Mouse (Mus musculus): Measurements from ENCODE around the gene Ick. TPM values are rescaled to one million over a fixed set of nuclear protein-coding genes. Genes with fewer than 3 reads are reported as not detected.
"Not testable (repeated sequence)": the region's sequence is repeated elsewhere in the genome, so short reads cannot be mapped to it uniquely, and the experiment has no call there.

The Ick gene
- polyA plus RNA-seq, 1 experiment from 2014 or later, result 23.5 TPM

GRCm38 (mm10) chr9:78154211-78154977 lies 45.4 kb downstream of the Ick start:
- no peak overlapping the region for H3K27ac ChIP-seq
- H3K4me1 ChIP-seq, result no peaks in the 10 kb centered on the region
- H3K9ac ChIP-seq, result no peak overlapping the region
- H3K36me3 ChIP-seq, result peaks cover 74% of the 10 kb centered on the region
- ATAC-seq (ENCODE audit: insufficient number of reproducible peaks, low FRiP score, low TSS enrichment, low read depth), result no peak
- H3K9me3 ChIP-seq, result no peaks in the 10 kb centered on the region
- WGBS, result 85% methylated on average over 11 of the region's 11 CpGs
- H3K4me2 ChIP-seq, result no peak overlapping the region
- H3K4me3 ChIP-seq, result no peak overlapping the region
- H3K27me3 ChIP-seq, result no peaks in the 10 kb centered on the region

DNA sequence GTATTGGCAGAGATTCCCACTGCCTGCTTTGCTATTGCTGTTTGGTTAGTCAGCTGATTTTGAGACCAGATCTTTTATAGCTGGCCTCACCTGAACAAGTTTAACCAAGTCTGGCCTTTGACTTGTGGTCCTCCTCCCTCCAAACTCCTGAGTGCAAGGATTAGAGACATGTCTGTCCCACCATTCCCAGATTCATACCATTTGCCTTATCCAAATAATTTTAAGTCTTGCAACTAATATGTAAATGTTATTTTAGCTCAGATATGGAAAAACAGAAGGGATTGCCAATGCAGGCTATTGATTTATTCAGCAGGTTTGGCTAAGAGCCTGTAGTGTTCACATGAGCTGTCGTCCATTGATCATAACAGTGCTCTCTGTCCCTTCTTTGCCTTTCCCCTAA lies 48.2 kb downstream of the Ick start:
- Histone ChIP-seq H3K4me3 (no peak overlapping the region), H3K4me2 (no peak overlapping the region), H3K27me3 (no peaks in the 10 kb centered on the region), H3K27ac (no peak overlapping the region), H3K9me3 (no peaks in the 10 kb centered on the region), H3K9ac (no peak overlapping the region), H3K36me3 (peaks cover 81% of the 10 kb centered on the region), H3K4me1 (no peaks in the 10 kb centered on the region)
- WGBS, result 97% methylated on average over 1 of the region's 1 CpGs
- no peak for ATAC-seq (ENCODE audit: insufficient number of reproducible peaks, low FRiP score, low TSS enrichment, low read depth)

DNA sequence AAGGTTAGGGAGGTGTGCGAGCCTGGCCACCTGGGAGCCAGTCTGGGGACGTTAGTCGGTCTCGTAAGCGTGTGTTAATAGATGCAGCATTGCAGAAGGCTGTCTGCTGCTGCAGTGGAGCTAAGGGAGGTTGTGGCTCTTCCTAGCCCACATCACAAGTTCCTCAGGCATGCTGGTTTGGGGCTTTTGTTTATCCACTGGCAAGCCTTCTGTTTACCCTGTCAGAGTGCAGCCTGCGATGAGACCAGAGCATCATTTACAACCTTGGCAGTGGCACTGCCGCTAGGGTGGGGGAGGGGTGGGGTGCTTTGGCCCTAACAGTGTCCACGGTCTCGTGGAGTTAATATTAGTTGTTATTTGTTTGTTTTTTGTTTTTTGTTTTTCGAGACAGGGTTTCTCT lies 54.3 kb downstream of the Ick start:
- Histone ChIP-seq H3K36me3 (peaks cover 78% of the 10 kb centered on the region), H3K9ac (no peak overlapping the region), H3K4me1 (no peaks in the 10 kb centered on the region), H3K4me3 (no peak overlapping the region), H3K4me2 (no peak overlapping the region), H3K27me3 (no peaks in the 10 kb centered on the region), H3K27ac (no peak overlapping the region), H3K9me3 (no peaks in the 10 kb centered on the region)
- ATAC-seq (ENCODE audit: insufficient number of reproducible peaks, low FRiP score, low TSS enrichment, low read depth), result no peak
- 65% methylated on average over 10 of the region's 10 CpGs for WGBS

DNA sequence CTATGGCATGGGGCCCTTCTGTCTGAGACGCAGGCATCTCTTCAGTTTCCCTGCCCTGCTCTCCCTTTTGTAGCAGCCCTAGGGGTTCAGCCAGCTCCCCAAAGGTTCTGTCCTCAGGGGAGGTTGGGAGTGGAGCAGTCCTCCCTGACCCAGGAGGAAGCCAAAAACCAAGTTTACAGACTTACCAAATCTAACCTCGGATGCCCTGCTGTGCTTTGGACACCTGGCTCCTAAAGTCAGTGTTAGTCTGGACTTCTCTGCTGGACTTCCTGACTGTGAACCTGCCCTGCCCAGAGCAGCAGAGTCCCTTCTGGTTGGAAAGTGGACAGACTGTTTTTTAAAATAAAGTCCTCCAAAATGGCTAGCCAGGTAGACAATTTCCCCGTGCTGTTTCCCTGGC lies 55.7 kb downstream of the Ick start:
- H3K4me1 ChIP-seq, result no peaks in the 10 kb centered on the region
- H3K9ac ChIP-seq, result no peak overlapping the region
- H3K36me3 ChIP-seq, result peaks cover 79% of the 10 kb centered on the region
- no peaks in the 10 kb centered on the region for H3K27me3 ChIP-seq
- no peak overlapping the region for H3K27ac ChIP-seq
- ATAC-seq (ENCODE audit: insufficient number of reproducible peaks, low FRiP score, low TSS enrichment, low read depth), result no peak
- H3K4me3 ChIP-seq, result no peak overlapping the region
- H3K4me2 ChIP-seq, result no peak overlapping the region
- H3K9me3 ChIP-seq, result no peaks in the 10 kb centered on the region
- 86% methylated on average over 3 of the region's 3 CpGs for WGBS

- 92% methylated on average over 6 of the region's 6 CpGs for WGBS
- no peak overlapping the region for H3K4me2 ChIP-seq
- H3K27me3 ChIP-seq, result no peaks in the 10 kb centered on the region
- H3K9me3 ChIP-seq, result no peaks in the 10 kb centered on the region
- no peak for ATAC-seq (ENCODE audit: insufficient number of reproducible peaks, low FRiP score, low TSS enrichment, low read depth)
- no peak overlapping the region for H3K4me3 ChIP-seq
- no peaks in the 10 kb centered on the region for H3K4me1 ChIP-seq
- no peak overlapping the region for H3K27ac ChIP-seq
- no peak overlapping the region for H3K9ac ChIP-seq
- H3K36me3 ChIP-seq, result peaks cover 74% of the 10 kb centered on the region
These were observed 56.5 kb downstream of the Ick start for GRCm38 (mm10) chr9:78165454-78165853.

DNA sequence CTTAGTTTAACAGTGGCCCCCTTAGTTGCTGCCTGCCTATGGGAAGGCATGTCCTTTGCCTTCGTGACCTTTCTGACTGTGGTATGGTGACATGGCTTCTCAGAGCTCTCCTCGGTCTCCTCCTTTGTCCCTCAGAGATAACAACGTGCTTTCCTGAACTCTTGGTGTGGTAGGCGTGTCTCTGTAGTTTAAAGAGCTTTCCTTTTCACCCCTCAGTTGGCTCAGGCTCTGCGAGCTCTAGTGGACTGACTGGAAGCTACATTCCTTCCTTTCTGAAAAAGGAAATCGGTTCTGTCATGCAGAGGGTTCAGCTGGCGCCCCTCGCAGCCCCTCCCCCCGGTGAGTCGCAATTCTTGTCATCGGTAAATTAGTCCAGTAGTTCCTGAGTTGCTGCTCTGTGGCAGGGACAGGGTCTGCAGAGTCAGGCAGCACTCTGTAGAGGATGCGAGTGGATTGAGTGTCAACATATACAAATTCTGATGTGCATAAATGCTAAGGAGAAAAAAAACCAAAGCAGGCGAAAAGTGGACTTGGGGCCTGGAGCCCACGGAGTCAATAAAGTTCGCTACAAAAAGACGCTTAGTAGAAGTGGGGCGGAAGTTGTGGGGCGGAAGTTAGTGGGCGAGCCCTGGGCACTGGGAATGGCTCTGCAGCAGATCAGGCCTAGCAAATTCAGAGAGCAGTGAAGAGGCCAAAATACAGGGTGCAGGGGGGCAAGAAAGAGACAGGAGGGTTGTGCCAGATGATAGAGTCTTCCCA lies 57.9 kb downstream of the Ick start:
- Histone ChIP-seq H3K27me3 (no peaks in the 10 kb centered on the region), H3K4me3 (no peak overlapping the region), H3K9me3 (no peaks in the 10 kb centered on the region), H3K27ac (no peak overlapping the region), H3K4me1 (no peaks in the 10 kb centered on the region), H3K36me3 (peaks cover 60% of the 10 kb centered on the region), H3K9ac (no peak overlapping the region), H3K4me2 (no peak overlapping the region)
- no peak for ATAC-seq (ENCODE audit: insufficient number of reproducible peaks, low FRiP score, low TSS enrichment, low read depth)
- WGBS, result 81% methylated on average over 19 of the region's 19 CpGs

DNA sequence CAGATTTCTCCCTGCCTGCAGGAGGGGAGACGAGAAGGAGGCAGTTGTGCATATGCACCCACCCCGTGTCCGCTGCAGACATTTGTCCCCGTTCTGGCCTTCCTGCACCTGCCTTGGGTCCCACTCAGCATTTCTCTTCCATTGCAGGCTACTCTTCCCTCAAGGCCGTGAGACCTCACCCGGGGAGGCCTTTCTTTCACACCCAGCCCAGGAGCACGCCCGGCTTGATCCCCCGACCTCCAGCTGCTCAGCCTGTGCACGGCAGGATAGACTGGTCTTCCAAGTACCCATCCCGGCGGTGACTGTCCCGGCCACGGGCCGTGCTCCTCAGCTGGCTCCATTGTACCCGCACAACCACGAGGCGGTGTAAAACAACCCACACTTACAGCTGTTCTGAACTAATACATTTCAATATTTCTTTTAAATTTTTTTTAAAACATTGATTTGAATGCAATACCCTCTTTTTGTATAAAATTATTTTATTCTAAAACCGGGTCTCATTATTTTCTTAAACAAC lies 58.5 kb downstream of the Ick start:
- Histone ChIP-seq H3K36me3 (peaks cover 54% of the 10 kb centered on the region), H3K27me3 (no peaks in the 10 kb centered on the region), H3K4me2 (no peak overlapping the region), H3K4me1 (no peaks in the 10 kb centered on the region), H3K4me3 (no peak overlapping the region), H3K9ac (no peak overlapping the region), H3K9me3 (no peaks in the 10 kb centered on the region), H3K27ac (no peak overlapping the region)
- 91% methylated on average over 19 of the region's 19 CpGs for WGBS
- no peak for ATAC-seq (ENCODE audit: insufficient number of reproducible peaks, low FRiP score, low TSS enrichment, low read depth)

- Histone ChIP-seq H3K4me2 (no peak overlapping the region), H3K4me1 (no peaks in the 10 kb centered on the region), H3K9me3 (no peaks in the 10 kb centered on the region), H3K36me3 (peaks cover 49% of the 10 kb centered on the region), H3K27ac (no peak overlapping the region), H3K9ac (no peak overlapping the region), H3K4me3 (no peak overlapping the region), H3K27me3 (no peaks in the 10 kb centered on the region)
- 88% methylated on average over 6 of the region's 6 CpGs for WGBS
- no peak for ATAC-seq (ENCODE audit: insufficient number of reproducible peaks, low FRiP score, low TSS enrichment, low read depth)
These were observed 59.9 kb downstream of the Ick start for GRCm38 (mm10) chr9:78168864-78169263.

GRCm38 (mm10) chr9:78174016-78174415 lies 65.0 kb downstream of the Ick start:
- 54% methylated on average over 1 of the region's 1 CpGs for WGBS
- Histone ChIP-seq H3K4me1 (peaks cover 8% of the 10 kb centered on the region; the same call in 1 of the 2 replicates), H3K27me3 (no peaks in the 10 kb centered on the region), H3K27ac (no peak overlapping the region), H3K4me3 (no peak overlapping the region), H3K9me3 (no peaks in the 10 kb centered on the region), H3K36me3 (peaks cover 9% of the 10 kb centered on the region; the same call in 1 of the 2 replicates), H3K9ac (no peak overlapping the region), H3K4me2 (no peak overlapping the region)
- ATAC-seq (ENCODE audit: insufficient number of reproducible peaks, low FRiP score, low TSS enrichment, low read depth), result no peak

DNA sequence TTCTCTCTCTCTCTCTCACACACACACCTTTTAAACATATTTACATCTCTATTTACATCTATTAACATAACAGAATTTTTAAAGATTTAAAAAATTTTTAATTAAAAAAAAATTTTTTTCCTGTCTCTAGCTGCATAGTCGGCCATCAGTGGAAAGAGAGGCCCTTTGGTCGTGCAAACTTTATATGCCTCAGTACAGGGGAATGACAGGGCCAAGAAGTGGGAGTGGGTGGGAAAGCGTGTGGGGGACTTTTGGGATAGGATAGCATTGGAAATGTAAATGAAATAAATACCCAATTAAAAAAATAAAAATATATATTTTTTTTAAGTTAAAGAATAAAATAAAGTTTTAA lies 65.9 kb downstream of the Ick start:
- Histone ChIP-seq H3K27ac (peak overlapping the region; percentile 17; the same call in 1 of the 2 replicates), H3K4me2 (0 out of 2 replicates have a peak overlapping the region, but pooled peaks have one; percentile 10)
- not testable (repeated sequence) for H3K27me3 ChIP-seq; H3K4me3 ChIP-seq; H3K9me3 ChIP-seq; ATAC-seq (ENCODE audit: insufficient number of reproducible peaks, low FRiP score, low TSS enrichment, low read depth); H3K9ac ChIP-seq; H3K4me1 ChIP-seq; H3K36me3 ChIP-seq
- 32% methylated on average over 3 of the region's 3 CpGs for WGBS

- under 1% methylated on average over 55 of the region's 58 CpGs for WGBS
- peak overlapping the region; percentile 98 for H3K27ac ChIP-seq
- H3K36me3 ChIP-seq, result no peaks in the 10 kb centered on the region
- H3K4me3 ChIP-seq, result peak overlapping the region; percentile 71
- no peaks in the 10 kb centered on the region for H3K9me3 ChIP-seq
- peaks cover 8% of the 10 kb centered on the region; the same call in 1 of the 2 replicates for H3K4me1 ChIP-seq
- H3K27me3 ChIP-seq, result no peaks in the 10 kb centered on the region
- ATAC-seq (ENCODE audit: insufficient number of reproducible peaks, low FRiP score, low TSS enrichment, low read depth), result peak; percentile 98
- peak overlapping the region; percentile 83 for H3K9ac ChIP-seq
- H3K4me2 ChIP-seq, result peak overlapping the region; percentile 43
These were observed 66.5 kb downstream of the Ick start for GRCm38 (mm10) chr9:78175277-78176200.
